ENCODE assay signal across 9 mouse cellular contexts in the genomic region with DNA sequence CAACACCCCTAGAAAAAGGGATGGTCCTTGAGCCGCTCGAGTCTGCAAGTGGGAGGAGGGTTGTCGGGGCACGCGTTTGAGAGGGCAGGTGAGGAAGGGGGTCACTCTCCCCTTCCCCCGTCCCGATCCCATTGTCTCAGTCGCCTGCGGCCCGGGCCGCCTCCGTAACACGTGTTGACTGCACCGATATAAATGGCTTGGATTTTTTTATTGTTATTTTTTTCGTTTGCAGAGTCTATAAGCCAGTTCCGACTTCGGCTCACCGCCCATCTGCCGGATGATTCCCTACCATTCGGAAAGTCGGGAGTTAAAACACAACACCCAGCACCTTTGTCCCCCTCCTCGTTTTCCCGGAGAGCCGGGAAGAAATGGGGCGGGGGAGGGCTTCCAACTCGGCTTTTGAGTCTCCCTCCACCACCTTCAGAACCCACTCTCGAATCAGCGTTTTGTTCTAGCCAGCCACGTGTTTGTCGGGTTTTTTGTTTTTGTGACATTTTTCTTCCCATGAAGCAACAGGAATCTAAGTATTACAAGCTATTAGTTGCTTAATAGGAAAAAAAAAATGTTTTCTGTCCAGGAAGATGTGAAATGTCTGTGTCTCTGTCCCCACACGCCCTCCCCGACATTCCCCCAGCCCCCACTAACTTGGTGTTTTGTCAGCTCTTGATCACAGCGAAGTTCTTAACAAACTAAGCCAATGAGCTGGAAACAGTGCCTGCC. TPM values are rescaled to one million over a fixed set of nuclear protein-coding genes. Genes with fewer than 3 reads are reported as not detected.
DNase-seq lines count a peak whose midpoint lies in the region; ATAC-seq and TF ChIP-seq lines count a peak whose summit lies in the region.
"Had no signal": no experiment of that assay in that cellular context is flagged by ENCODE, and none has a peak within 500 bp of the region (broad histone marks: within the 10 kb centered on the region; RNA-seq: fewer than 3 reads in every experiment).

No protein-coding gene starts in this region.

- H3K27me3 ChIP-seq in heart, embryonic 10.5 days (ENCODE audit: insufficient read depth, poor library complexity, severe bottlenecking), result no peaks in the 10 kb centered on the region
- H3K27me3 ChIP-seq in forebrain, postnatal 0 days (ENCODE audit: insufficient read depth, low read length), result peaks cover 25% of the 10 kb centered on the region; the same call in 1 of the 2 replicates
- H3K27me3 ChIP-seq in limb, embryonic 10.5 days (ENCODE audit: low read depth, poor library complexity, severe bottlenecking), result no peaks in the 10 kb centered on the region
- H3K27me3 ChIP-seq in neural tube, embryonic 15.5 days (replicated peaks), result peaks cover 3% of the 10 kb centered on the region; the same call in 1 of the 2 replicates

- TF ChIP-seq CTCF in forebrain, postnatal 0 days (IDR thresholded peaks at IDR 0.05; ENCODE audit: low read depth), result no peak

- no peaks in the 10 kb centered on the region for H3K9me3 ChIP-seq in heart, embryonic 10.5 days
- no peaks in the 10 kb centered on the region for H3K9me3 ChIP-seq in forebrain, postnatal 0 days (ENCODE audit: low read length)
- H3K9me3 ChIP-seq in limb, embryonic 10.5 days (replicated peaks), result no peaks in the 10 kb centered on the region
- H3K9me3 ChIP-seq in neural tube, embryonic 15.5 days (replicated peaks), result no peaks in the 10 kb centered on the region

- WGBS in heart, embryonic 10.5 days, result under 1% methylated on average over 33 of the region's 33 CpGs
- WGBS in forebrain, postnatal 0 days, result 2% methylated on average over 30 of the region's 33 CpGs
- under 1% methylated on average over 33 of the region's 33 CpGs for WGBS in limb, embryonic 10.5 days
- WGBS in neural tube, embryonic 15.5 days, result under 1% methylated on average over 33 of the region's 33 CpGs

- H3K4me1 ChIP-seq in heart, embryonic 10.5 days, result peaks cover 26% of the 10 kb centered on the region
- H3K4me1 ChIP-seq in forebrain, postnatal 0 days (ENCODE audit: insufficient read depth), result peaks cover 7% of the 10 kb centered on the region; the same call in 1 of the 2 replicates
- peaks cover 28% of the 10 kb centered on the region for H3K4me1 ChIP-seq in limb, embryonic 10.5 days
- H3K4me1 ChIP-seq in neural tube, embryonic 15.5 days, result peaks cover 42% of the 10 kb centered on the region

- peak overlapping the region; percentile 76 for H3K4me2 ChIP-seq in forebrain, postnatal 0 days (ENCODE audit: low read depth)
- peak overlapping the region; percentile 92 for H3K4me2 ChIP-seq in neural tube, embryonic 15.5 days

- H3K27ac ChIP-seq in heart, embryonic 10.5 days, result peak overlapping the region; percentile 98
- H3K27ac ChIP-seq in forebrain, postnatal 0 days (ENCODE audit: low read depth, low read length), result peak overlapping the region; percentile 69
- H3K27ac ChIP-seq in limb, embryonic 10.5 days, result peak overlapping the region; percentile 99
- H3K27ac ChIP-seq in neural tube, embryonic 15.5 days (replicated peaks), result peak overlapping the region; percentile 82

- ATAC-seq in forebrain, postnatal 0 days, result peak; percentile 5; the same call in 1 of the 2 replicates
- ATAC-seq in neural tube, embryonic 15.5 days (ENCODE audit: low FRiP score), result no peak
- ATAC-seq in frontal cortex, adult (ENCODE audit: low TSS enrichment), result no peak

- no peak for DNase-seq in heart, embryonic 10.5 days (ENCODE audit: low spot score)
- DNase-seq in heart, adult 9 months (ENCODE audit: low spot score in 2 of 2), result no peak
- DNase-seq in ZHBTc4 (ENCODE audit: low read depth, low spot score), result peak; percentile 68
- DNase-seq in forebrain, postnatal 0 days, result peak; percentile 67
- no peak for DNase-seq in limb, embryonic 10.5 days (ENCODE audit: low spot score)
- no peak for DNase-seq in T-cell, adult 2 months (ENCODE audit: low spot score)

- H3K36me3 ChIP-seq in heart, embryonic 10.5 days, result no peaks in the 10 kb centered on the region
- H3K36me3 ChIP-seq in forebrain, postnatal 0 days (ENCODE audit: insufficient read depth), result no peaks in the 10 kb centered on the region
- H3K36me3 ChIP-seq in limb, embryonic 10.5 days, result peaks cover 9% of the 10 kb centered on the region; the same call in 1 of the 2 replicates
- H3K36me3 ChIP-seq in neural tube, embryonic 15.5 days, result no peaks in the 10 kb centered on the region

- peak overlapping the region; percentile 67 for H3K9ac ChIP-seq in forebrain, postnatal 0 days
- H3K9ac ChIP-seq in neural tube, embryonic 15.5 days (replicated peaks), result peak overlapping the region; percentile 63

- peak overlapping the region; percentile 99 for H3K4me3 ChIP-seq in heart, embryonic 10.5 days
- peak overlapping the region; percentile 58 for H3K4me3 ChIP-seq in forebrain, postnatal 0 days (ENCODE audit: low read depth, low read length)
- H3K4me3 ChIP-seq in limb, embryonic 10.5 days, result peak overlapping the region; percentile 99
- peak overlapping the region; percentile 55 for H3K4me3 ChIP-seq in neural tube, embryonic 15.5 days (replicated peaks)

RNA-seq across cellular contexts. Expression of a gene that starts 1.9 kb away (rescaled TPM):
- 88.7 and 107 TPM in 2 replicates for polyA plus RNA-seq in heart, embryonic 10.5 days (2016; fragmentation: Nextera tagmentation; extraction: Ambion mirVana)
- 3.0 and 3.3 TPM in 2 replicates for total RNA-seq in forebrain, postnatal 0 days (2014; rRNA removed)
- 1.8 and 2.5 TPM in 2 replicates for polyA plus RNA-seq in forebrain, postnatal 0 days (2015; fragmentation: Nextera tagmentation; extraction: Ambion mirVana)
- polyA plus RNA-seq in limb, embryonic 10.5 days (2016; fragmentation: Nextera tagmentation; extraction: Ambion mirVana), result 165 and 181 TPM in 2 replicates
- 6.7 and 12.0 TPM in 2 replicates for polyA plus RNA-seq in neural tube, embryonic 15.5 days (2015; fragmentation: Nextera tagmentation; extraction: Ambion mirVana)

RNA-seq across cellular contexts. Expression of a gene that starts 16.7 kb away (rescaled TPM):
- polyA plus RNA-seq in heart, embryonic 10.5 days (2016; fragmentation: Nextera tagmentation; extraction: Ambion mirVana), result not detected in 2 replicates
- total RNA-seq in forebrain, postnatal 0 days (2014; rRNA removed), result not detected in 2 replicates
- polyA plus RNA-seq in forebrain, postnatal 0 days (2015; fragmentation: Nextera tagmentation; extraction: Ambion mirVana), result not detected in 2 replicates
- polyA plus RNA-seq in limb, embryonic 10.5 days (2016; fragmentation: Nextera tagmentation; extraction: Ambion mirVana), result not detected in 2 replicates
- polyA plus RNA-seq in neural tube, embryonic 15.5 days (2015; fragmentation: Nextera tagmentation; extraction: Ambion mirVana), result not detected in 2 replicates
- total RNA-seq: left cerebral cortex, postnatal 25 days had no signal

RNA-seq across cellular contexts. Expression of a gene that starts 27.0 kb away (rescaled TPM):
- polyA plus RNA-seq in heart, embryonic 10.5 days (2016; fragmentation: Nextera tagmentation; extraction: Ambion mirVana), result 88.3 and 102 TPM in 2 replicates
- total RNA-seq in forebrain, postnatal 0 days (2014; rRNA removed), result 36.5 and 36.7 TPM in 2 replicates
- polyA plus RNA-seq in forebrain, postnatal 0 days (2015; fragmentation: Nextera tagmentation; extraction: Ambion mirVana), result 112 and 120 TPM in 2 replicates
- 108 TPM in 2 replicates for polyA plus RNA-seq in limb, embryonic 10.5 days (2016; fragmentation: Nextera tagmentation; extraction: Ambion mirVana)
- polyA plus RNA-seq in neural tube, embryonic 15.5 days (2015; fragmentation: Nextera tagmentation; extraction: Ambion mirVana), result 125 and 137 TPM in 2 replicates

RNA-seq across cellular contexts. Expression of a gene that starts 57.5 kb away (rescaled TPM):
- polyA plus RNA-seq in heart, embryonic 10.5 days (2016; fragmentation: Nextera tagmentation; extraction: Ambion mirVana), result 35.2 and 44.4 TPM in 2 replicates
- total RNA-seq in forebrain, postnatal 0 days (2014; rRNA removed), result 54.9 and 56.2 TPM in 2 replicates
- 29.4 and 35.4 TPM in 2 replicates for polyA plus RNA-seq in forebrain, postnatal 0 days (2015; fragmentation: Nextera tagmentation; extraction: Ambion mirVana)
- 37.5 and 38.3 TPM in 2 replicates for polyA plus RNA-seq in limb, embryonic 10.5 days (2016; fragmentation: Nextera tagmentation; extraction: Ambion mirVana)
- polyA plus RNA-seq in neural tube, embryonic 15.5 days (2015; fragmentation: Nextera tagmentation; extraction: Ambion mirVana), result 34.3 and 37.9 TPM in 2 replicates

Comparison
In these comparisons a context has a peak if more than half of its experiments do, and no peak if none do; other contexts are left out.
1. DNase-seq: peak in ZHBTc4 (single experiment) and forebrain, postnatal 0 days (single experiment); none in heart, embryonic 10.5 days (single experiment), heart, adult 9 months (0 of 2), limb, embryonic 10.5 days (single experiment) and T-cell, adult 2 months (single experiment).
2. Peak in every context shown above with its lines, with median percentiles within 50 percentile points of each other: H3K27ac ChIP-seq and H3K4me3 ChIP-seq.